Mouse (Mus musculus): ENCODE results near the gene Tmem160.

The Tmem160 gene

DNA sequence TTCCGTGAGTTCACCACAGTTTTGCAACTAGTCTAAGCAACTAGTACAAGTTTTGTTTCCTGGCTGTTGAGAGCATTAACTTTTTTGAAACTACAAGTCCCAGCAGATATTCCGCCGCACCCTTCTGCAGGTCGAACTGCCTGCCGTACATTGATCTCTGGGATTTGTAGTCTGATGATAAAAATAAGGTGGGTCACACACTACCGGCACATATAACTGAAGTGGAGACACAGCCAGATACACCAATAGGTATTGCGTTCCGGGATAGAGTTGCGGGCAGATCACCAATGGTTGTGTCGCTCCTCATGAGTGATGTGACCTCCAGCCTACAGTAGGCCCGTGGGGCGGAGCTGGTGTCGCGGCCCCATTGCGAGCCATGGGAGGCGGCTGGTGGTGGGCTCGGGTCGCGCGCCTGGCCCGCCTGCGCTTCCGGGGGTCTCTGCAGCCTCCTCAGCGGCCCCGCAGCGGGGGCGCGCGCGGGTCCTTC lies at the start of gene Tmem160:
Tmem160 (plus strand) TSS at position 193 of the 487 bp plus-strand sequence.
- in situ Hi-C loops (cut with MboI) = no loop called here

DNA sequence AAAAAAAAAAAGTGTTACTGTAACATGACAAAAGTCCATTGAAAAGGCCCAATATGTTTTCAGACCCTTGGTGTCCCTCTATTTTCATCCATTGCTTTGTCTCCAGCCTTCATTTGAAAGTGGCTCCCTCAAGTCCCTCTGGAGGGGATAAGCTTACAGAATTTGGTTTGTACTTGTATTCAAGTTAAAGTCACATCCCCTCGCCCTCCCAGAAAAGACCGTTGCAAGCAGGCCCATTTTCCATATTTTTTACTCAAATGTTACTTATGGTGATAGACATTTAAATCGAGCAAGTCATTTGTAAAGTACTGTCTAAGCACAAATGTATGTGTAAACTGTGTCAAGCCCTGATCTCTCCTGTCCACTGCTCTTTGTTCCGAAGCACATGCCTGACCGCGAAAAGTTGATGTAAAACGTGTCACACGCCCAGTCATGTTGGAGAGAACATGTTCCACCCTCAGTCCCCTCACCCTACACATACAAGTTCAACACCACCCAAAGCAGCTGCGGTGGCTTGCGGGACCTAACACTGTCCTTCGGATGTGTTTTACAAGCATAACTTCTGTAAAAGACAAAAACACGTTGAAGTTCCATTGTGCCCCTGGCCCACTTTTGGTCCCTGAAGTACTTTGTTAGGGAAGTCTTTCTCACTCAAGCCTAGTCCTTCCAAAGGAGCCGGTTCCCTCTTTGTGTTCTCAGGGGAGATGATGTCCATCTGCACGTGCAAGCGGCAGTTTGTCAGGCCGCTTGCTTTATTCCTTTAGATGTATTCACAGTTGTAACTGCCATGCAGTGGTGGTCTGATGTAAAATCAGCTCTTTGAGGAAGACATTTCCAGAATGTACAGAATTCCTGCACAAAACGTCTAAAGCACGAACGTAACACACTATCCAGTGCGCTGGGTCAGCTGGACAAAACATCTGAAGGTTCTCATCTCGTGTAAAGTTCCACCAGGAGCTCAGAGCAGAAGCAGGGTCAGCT lies 49.3 kb upstream of the Tmem160 start:
- in situ Hi-C loops (cut with MboI) = no loop called here

DNA sequence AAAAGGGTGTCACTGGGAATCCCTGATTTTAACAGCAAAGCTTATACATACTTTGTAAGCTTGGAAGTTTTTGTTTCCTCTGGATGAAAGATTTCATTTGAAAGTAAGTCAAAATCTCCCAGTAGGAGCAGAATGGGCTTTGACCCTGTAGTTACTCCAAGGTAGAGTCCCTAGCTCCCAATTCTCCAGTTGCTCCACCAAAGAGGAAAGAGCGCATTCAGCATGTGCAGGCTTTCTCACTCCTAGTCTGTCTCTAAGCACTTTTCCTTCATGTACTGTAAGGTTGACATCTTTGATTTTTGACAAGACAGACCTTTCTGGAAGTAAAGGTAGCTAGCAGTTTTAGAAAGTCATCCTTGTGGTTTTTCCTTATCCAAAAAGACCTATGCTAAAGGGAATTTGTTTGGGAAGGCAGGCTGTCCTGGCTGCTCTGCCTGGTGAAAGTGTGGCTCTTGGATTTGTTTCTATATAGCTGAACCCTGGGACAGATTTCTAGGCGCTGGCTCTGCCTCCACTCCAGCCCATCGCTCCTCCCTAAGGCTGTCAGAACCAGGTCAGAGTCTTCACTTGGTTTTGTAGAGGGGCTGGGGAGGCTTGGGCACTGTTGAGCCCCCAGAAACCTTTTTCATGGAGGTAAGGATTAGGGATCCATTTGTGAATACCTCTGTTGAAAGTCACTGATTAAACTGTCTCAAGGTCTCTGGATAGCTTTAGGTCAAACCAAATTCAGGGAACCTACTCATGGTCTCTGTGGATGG lies 48.1 kb upstream of the Tmem160 start:
- in situ Hi-C loops (cut with MboI) = no loop called here

DNA sequence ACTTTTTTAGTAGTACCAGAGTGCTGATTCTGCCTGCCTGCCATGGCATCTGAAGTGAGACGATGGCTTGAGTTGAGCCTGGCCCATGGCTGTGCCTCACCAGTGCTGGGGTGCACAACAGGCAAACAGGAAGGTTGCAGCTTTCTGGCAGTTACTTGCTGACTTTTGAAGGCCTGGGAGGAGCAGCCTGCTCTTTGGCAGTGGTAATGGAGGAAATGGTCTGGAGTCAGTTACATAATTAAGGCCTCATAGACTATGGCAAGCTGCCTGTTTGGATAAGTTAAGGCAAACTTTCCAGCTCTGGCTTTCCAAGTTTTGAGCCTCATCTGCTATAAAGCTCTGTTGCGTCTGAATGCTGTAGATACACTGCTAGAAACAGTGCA lies 47.5 kb upstream of the Tmem160 start:
- in situ Hi-C loops (cut with MboI) = no loop called here

DNA sequence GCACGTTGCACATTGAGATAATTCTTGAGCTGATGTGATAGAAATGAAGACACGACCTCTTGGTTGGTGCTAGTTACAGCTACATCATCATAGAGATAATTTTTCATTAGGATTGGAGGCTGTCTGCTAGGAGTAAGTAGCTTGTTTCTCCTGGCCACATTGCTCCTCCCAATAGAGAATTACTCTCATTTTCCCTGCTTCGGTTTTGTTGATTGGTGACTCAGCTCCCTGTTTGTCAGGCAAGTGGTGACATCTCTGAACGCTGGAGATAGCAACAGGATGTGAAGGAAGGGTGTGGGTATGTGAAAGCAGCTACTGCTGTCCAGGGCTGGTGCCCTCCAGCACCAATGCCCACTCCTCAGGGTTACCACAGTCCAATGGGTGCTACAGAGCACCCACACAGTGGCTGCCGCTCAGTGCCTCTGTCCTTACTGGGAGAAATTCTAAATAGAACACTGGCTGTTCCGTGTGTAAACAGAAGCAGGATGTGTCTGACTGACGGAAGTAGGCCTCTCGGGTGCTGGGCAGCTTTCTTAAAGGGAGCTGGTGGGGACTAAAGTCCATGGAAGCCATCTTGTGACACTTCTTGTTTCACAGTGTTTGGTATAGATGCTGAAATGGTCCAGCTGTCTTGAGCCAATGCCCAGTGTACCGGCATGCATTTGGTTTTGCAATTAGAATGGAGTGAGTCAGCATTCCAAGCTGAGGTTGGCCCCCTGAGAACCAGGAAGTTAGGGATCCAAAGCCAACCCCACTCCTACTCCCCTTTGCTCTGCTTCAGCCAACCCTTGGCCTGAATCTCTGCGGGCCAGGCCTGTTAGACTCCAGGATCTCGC lies 46.8 kb upstream of the Tmem160 start:
- in situ Hi-C loops (cut with MboI) = no loop called here

DNA sequence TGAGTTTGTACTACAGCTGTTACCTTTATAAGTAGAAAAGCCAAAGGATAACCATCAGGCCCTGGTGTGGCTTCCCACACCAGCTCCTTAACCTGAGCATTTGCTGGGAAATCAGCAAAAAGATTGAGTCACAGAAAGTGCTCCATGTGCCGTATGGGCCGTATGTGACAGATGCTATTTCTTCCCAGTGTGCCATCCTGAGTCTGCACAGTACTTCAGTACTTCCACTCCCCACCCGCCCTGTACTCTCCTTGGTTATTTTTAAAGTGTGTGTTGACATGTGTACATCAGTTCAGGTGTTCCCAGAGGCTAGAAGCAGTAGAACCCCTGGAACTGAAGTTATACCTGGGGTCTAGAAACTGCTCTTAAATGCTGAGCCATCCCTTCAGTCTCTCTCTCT lies 45.6 kb upstream of the Tmem160 start:
- in situ Hi-C loops (cut with MboI) = no loop called here

DNA sequence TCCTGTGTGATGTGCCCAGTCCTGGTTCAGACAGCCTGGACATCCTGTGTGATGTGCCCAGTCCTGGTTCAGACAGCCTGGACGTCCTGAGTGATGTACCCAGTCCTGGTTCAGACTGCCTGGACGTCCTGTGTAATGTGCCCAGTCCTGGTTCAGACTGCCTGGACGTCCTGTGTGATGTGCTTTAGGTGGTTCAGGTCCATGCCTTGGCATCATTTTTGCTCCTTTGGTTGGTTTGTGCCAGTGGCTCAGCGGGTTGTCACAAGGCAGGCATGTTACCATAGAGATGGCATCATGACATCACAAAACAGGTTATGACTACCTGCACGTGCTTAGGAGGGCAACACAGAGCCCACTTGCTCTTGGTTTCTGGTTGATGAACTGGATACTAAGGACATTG lies 41.5 kb upstream of the Tmem160 start:
- in situ Hi-C loops (cut with MboI) = no loop called here

DNA sequence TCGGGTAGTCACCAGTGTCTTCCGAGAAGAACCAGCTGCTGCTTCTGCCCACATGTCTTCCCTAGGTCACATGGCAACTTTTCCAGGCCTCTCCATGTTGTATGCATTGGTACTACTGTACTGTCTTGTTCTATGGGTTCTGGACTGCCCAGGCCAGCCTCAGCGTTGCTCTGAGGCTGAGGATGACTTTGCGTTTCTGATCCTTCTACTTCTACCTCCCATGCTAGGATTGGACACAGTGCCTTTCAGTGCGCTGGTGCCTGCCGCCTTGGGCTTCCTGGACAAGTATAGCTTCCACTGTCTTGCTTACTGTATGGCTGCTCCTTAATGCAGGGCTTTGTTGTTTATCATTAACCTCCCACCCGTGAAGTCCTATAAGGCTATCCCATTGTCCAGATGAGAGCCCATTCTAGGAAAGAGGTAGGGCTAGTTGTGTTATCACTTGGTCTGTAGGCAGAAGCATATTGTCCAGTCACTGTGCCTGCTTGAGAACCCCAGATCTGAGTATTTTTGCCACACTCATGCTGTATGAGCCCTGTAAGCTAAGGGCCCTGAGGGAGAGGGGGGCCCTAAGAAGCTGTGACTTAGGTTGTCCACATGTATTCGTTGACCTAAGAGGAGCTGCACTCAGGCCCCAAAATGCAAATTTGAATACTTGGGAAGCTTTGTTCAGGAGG lies 40.2 kb upstream of the Tmem160 start:
- in situ Hi-C loops (cut with MboI) = no loop called here

DNA sequence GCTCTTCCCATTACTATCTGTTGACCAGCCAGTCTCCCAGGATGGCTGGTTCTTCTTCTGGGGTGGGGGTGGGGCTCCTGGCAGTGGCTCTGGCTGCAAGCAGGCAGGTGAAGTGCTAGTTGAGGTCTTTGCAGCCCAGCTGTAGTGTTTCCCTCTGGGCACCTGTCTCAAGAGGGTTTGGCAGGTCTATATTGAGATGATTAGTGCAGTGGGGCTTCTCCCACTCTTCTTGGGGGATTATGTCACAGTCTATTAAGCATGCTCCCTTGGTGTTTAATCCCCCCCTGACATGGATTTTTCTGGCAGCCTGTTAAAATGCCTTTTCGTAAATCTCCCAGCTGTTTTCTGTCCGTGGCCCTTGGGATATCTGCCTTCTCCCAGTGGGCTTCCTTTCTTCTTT lies 39.6 kb upstream of the Tmem160 start:
- in situ Hi-C loops (cut with MboI) = no loop called here

DNA sequence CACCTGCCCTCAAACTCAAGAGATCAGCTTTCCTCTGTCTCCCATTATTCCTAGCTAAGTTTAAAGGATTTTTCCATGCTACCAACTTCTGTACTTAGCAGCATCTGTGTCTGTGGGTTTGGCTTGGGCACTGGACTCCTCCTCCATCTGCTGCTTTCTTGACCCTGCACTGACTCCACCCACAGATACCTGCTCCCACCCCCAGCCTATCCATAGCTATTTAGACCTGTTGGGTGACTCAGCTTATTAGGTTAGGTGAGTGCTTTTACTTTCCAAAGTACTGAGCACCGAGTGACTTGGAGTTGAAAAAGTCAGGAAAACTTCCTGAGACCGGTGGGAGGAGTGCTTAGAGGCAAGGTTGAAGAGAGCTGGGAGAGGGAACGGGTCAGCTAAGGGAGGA lies 37.2 kb upstream of the Tmem160 start:
- in situ Hi-C loops (cut with MboI) = no loop called here

DNA sequence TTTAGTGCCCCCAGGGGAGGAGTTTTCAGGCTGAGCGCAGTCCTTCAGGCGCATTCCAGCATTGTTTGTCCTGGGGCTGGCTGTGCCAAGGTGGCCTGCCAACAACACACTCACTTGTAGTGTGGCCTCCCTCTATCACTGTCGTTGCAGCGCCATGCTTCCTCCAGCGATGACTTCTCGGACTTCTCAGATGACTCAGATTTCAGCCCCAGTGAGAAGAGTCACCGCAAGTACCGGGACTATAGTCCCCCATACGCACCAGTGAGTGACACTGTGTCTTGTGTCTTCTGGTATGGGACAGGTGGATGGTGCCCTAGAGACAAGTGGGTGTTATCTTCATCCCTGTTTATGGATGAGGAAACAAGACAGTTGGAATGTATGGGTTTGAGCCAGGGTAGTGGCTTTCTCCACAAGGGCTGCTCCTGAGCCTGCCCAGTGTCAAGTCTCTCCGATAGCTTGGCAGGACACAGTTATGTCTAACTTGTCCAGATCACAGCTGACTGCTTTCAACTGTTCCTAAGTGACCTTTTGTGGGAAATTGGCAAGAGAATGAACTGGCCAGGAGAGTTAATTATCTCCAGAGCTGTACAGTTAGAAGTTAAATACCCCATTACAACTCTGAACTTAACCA lies 35.3 kb upstream of the Tmem160 start:
- in situ Hi-C loops (cut with MboI) = no loop called here

DNA sequence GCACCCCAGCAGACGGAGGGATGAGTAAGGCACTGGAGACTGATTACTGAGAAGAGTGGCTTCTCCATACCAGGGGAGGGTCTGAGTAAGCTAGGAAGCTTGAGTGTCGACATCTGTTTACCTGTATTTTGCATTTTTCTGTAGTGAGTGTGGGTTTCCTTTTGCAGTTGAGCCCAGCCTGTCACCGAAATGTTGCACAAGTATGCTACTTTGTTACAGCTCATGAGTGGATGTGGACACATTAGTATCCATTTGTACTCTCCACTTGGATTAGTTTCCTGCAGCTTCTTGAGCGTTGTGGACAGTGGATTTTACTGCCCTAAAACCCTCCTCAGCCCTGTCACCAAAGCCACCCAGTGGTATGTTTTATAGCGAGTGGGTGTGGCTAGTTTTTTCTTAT lies 33.9 kb upstream of the Tmem160 start:
- in situ Hi-C loops (cut with MboI) = no loop called here

DNA sequence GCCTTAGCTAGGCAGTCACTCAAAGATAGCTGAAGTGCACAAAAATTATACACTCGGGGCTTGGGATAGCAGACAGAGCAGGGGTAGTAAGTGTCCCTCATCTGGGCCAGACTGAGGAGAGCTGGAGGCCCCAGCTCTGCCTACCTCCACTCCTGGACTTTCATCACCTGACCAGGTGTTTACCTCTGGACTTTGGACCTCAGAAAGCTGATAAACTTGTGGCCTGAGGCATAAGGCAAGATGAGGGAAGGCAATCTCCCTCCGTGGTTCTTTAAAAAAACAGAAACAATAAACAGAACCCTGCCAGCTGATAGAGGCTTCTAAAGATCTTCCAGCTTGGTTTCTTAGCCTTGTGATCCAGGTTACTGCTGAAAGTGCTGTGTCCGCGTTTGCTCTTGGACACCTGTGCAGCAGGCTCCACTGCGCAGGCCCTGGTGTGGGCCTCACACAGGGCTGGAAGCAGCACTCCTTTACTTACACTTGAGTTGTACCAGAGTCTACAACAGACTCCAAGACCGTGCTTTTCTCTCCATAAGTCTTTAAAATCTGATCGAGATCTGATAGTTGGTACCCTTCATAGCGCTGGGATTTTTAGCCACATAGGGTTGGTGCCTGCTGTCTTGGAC lies 32.0 kb upstream of the Tmem160 start:
- in situ Hi-C loops (cut with MboI) = no loop called here

DNA sequence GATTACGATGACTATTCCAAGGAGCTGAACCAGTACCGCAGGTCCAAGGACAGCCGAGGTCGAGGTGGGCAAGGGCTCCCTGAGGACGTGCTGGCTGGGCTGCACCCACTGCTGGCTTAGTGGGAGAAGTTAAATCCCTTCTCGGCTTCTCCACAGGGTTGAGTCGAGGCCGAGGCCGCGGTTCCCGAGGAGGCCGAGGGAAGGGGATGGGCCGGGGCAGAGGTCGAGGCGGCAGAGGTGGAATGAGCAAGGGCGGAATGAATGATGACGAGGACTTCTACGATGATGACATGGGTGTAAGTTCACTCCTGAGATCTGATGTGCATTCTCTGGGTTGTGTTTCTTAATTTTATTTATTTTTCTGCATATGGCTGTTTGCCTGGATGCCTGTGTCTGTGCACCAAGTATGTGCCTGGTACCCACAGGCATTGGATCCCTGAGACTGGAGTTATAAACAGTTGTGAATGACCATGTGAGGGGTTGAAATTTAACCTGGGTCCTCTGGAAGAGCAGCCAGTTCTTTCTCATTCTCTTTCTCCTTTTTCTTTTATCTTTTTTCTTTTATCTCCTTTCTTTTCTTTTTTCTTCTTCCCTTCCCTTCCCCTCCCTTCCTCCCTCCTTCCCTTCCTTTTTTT lies 30.2 kb upstream of the Tmem160 start:
- in situ Hi-C loops (cut with MboI) = no loop called here

DNA sequence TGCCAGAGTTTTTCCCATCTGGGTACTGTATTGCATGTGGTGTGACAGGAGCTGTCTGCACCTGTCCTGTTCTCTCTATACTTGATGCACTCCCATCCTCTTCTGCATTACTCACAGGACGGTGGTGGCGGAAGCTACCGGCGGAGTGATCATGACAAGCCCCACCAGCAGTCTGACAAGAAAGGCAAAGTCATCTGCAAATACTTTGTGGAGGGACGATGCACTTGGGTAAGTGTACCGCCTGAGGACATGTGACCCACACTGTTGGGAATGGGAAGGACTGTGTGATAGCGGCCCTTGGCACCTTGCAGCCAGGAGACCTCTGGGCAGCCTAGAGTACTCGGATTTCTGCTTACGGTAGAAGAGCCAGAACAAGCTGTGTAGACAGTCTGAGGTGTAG lies 28.8 kb upstream of the Tmem160 start:
- in situ Hi-C loops (cut with MboI) = no loop called here

DNA sequence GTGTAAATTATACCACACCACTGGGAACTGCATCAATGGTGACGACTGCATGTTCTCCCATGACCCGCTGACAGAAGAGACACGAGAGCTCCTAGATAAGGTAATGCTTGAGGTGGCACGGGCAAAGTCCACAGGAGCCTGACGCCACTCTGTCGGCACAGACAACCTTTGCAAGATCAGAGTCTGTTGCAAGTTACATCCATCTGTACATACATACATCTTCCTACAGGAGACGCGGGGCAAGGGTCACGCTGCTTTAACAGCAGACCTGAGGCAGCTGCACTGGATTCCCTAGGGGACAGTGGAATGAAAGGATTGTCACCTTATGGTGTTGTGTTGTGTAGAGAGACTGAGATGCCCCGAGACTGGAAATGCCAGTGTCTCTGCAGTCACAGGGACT lies 26.9 kb upstream of the Tmem160 start:
- in situ Hi-C loops (cut with MboI) = no loop called here

DNA sequence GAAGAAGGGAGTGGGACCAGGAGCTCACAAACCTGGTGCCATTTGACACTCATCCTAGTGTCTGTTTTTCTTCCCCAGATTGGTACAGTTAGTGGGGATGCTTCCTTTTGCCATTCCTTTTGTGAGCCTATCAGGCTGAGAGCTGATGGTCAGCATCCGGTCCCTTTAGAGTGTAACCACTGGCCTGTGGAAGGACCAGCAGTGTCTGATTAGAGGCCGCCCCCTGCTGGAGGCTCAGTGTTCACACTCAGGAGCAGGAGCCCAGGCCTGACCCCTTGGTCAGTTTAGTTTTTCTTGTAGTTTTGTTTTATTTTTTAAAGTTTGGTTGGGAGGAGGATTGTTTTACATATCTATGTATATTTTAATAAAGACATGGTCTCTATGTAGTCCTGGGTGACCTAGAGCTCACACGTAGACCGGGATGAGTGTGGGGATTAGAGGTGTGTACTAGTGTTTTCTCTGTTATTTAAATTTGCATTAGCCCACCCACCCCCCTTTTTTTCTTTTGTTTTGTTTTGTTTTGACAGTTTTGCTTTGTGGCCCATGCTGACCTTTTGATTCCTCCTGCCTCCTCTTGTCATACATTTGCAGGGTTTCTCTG lies 26.4 kb upstream of the Tmem160 start:
- in situ Hi-C loops (cut with MboI) = no loop called here

DNA sequence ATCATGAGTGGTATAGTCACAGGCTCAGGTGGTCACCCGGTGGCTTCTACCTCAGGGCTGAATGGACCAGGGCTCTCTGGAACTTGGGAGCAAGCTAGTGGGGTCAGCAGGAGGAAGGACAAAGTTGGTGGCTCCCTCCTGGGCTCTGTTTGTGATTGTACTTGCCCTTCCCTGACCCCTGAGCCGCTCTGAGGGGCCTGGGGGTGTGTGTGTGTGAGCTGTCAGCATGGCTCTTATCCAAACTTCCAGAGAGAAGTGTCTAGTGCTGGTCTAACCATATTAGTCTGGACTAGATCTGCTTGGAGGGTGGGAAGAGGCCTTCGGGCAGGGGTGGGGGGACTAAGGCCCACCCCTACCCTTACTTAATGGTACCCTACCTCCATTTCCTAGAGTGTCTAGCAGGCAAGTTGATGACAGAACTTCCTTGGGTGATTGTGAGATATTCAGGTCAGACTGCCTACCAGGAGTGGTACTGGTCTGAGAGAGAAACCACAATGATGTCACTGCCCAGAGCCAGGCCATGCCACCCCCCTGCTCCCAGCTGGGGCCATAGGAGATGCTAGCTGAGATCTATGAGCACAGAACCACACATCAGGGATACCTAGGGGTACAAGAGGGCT lies 19.1 kb upstream of the Tmem160 start:
- in situ Hi-C loops (cut with MboI) = loop anchor here (10.0 kb wide), 1 partner anchor 49 kb away; the partner anchor contains the start of gene Sae1

DNA sequence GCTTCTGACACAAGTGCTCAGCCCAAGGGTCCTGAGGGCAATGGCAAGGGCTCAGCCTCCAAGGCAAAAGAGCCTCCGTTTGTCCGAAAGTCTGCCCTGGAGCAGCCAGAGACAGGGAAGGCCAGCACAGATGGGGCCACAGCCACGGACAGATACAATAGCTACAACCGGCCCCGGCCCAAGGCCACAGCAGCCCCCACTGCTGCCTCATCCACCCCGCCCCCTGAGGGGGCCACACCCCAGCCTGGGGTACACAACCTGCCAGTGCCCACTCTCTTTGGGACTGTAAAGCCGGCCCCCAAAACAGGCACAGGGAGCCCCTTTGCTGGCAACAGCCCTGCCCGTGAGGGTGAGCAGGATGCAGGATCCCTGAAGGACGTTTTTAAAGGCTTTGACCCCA lies 17.5 kb upstream of the Tmem160 start:
- in situ Hi-C loops (cut with MboI) = loop anchor here (10.0 kb wide), 1 partner anchor 50 kb away; the partner anchor contains the start of gene Sae1

Data from mature B cell (primary cell).